Mouse (Mus musculus): Measurements from ENCODE around the gene Ticam1.

DNA sequence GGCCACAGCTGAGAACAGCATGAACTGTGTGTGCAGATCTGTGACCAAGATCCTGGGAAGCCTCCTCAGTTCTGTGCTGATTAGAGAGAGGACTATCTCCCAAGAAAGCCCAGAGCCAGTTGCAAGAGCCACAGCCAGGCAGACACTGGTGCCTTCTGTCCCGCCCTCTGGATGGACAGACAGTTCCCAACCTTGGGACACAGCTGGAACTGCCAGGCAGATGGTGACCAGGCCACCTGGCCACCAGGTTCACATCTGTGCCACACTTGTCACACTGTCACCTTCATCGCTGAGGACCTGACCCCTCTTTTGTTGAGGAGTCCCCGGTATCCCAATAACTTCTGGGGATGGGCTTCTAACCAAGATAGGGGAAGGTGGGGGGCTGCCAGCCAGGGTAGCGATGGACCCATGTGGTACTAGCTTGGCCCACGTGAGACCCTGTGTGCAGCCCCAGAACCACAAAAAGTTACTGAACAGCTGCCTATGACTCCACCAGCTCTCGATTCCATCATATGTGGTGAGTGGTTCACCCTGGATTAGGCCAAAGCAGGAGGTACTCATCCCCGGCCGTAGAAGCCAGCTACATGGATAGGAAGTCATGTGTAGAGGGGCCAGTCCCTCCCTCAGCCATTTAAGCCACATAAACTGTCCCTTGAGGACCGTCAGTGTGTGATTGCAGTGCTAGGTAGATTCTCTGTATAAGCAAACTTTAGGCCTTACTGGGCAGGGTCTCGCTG is 17.1 kb downstream of the Ticam1 start:
- TF ChIP-seq EP300 (IDR thresholded peaks at IDR 0.05; ENCODE audit: low read depth): no peak
- TF ChIP-seq CTCF (IDR thresholded peaks at IDR 0.05; ENCODE audit: low read depth): no peak
